Mouse (Mus musculus): ENCODE results near the gene Olfr1454.

DNA sequence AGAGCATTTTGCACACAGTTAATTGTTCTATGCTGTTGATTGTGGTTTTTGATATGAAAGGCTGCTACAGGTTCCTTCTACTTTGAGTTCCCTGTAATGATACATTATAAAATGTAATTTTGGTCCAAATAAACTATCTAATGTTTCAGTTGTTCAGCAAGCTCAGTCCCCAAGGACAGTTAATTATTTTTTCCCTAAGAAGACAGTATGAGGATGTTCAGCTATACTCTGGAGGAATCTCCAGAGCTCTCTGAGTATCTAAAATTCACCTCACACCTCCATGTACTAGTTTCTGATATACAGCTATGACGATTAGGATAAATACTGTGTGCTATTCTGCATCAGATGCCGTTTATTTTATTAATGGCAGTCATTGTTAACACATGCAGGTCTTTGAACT, at the start of gene Olfr1454:
- TF ChIP-seq CTCF (IDR thresholded peaks at IDR 0.05; ENCODE audit: insufficient read depth, low read depth, low read length) (no peak), POLR2A (IDR thresholded peaks at IDR 0.05; ENCODE audit: insufficient read depth, low read depth, low read length) (no peak)
